Mouse (Mus musculus): ENCODE results near the gene Olfr199. TPM values are rescaled to one million over a fixed set of nuclear protein-coding genes. Genes with fewer than 3 reads are reported as not detected.
"Not testable (repeated sequence)": the region's sequence is repeated elsewhere in the genome, so short reads cannot be mapped to it uniquely, and the experiment has no call there.

Gene Olfr199
- total RNA-seq (2015), result not detected in 2 replicates
- not detected in 2 replicates for total RNA-seq (2017)

- not testable (repeated sequence) for ATAC-seq (ENCODE audit: poor library complexity, severe bottlenecking)
These were observed at the start of gene Olfr199 for GRCm38 (mm10) chr16:59219667-59220066. Olfr199 (minus strand) TSS chr16:59219767.

GRCm38 (mm10) chr16:59269097-59269496 lies 49.5 kb upstream of the Olfr199 start:
- ATAC-seq (ENCODE audit: poor library complexity, severe bottlenecking), result not testable (repeated sequence)

DNA sequence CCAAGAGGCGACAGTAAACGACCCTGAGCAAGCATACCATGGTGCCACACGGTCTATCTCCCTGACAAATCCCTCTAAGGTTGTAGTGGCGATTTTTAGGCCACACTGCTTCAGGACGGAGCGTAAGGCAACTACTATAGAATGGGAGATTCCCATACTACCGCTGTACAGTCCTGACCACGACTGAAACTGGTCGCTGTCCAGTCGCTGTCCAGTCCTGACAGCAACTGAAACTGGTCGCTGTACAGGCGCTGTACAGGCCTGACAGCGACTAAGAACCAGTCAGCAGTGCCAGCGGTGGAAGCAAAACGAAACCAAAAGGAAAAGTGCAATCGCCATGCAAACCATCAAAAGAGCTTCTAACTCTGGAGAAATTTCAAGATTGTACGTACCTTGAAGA lies 30.1 kb upstream of the Olfr199 start:
- no peak for ATAC-seq (ENCODE audit: poor library complexity, severe bottlenecking)

- ATAC-seq (ENCODE audit: poor library complexity, severe bottlenecking), result not testable (repeated sequence)
These were observed 1.7 kb downstream of the Olfr199 start for GRCm38 (mm10) chr16:59217861-59218260.

- not testable (repeated sequence) for ATAC-seq (ENCODE audit: poor library complexity, severe bottlenecking)
These were observed 16.1 kb downstream of the Olfr199 start, which contains the start of gene Olfr198 for GRCm38 (mm10) chr16:59203433-59203832. Olfr198 (minus strand) TSS chr16:59203533.

DNA sequence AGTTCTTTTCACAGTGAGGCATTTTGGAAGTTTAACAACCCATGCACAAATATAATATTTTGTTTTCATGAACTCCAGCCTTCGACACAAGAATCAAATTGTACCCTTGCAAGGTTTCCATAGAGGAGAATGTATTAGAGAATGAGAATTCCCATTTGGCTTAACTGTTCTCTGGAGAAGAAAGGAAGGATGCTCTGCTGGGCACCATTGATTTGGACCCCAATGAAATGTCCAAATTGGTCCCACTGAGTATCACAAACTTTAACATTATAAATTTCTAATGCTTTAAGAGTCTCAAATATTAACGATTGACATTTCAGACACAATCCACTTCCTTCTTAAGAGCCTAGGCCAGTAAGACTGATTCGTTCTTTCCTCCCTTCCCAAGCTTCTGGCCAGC lies 49.2 kb downstream of the Olfr199 start, which contains the start of gene Olfr196:
Gene Olfr196 (minus strand): TSS at position 101 of the 400 bp plus-strand sequence.
- ATAC-seq (ENCODE audit: poor library complexity, severe bottlenecking), result no peak

Other genes starting within 250 kb of the Olfr199 start
- not detected in 2 replicates for gene Olfr183, start 224.4 kb downstream of the Olfr199 start, total RNA-seq (2015)
- gene Olfr183, start 224.4 kb downstream of the Olfr199 start, total RNA-seq (2017), result not detected in 2 replicates
- gene Olfr186, start 189.5 kb downstream of the Olfr199 start, total RNA-seq (2015), result not detected in 2 replicates
- gene Olfr186, start 189.5 kb downstream of the Olfr199 start, total RNA-seq (2017), result not detected in 2 replicates
- gene Olfr187, start 180.0 kb downstream of the Olfr199 start, total RNA-seq (2015), result not detected in 2 replicates
- not detected in 2 replicates for gene Olfr187, start 180.0 kb downstream of the Olfr199 start, total RNA-seq (2017)
- gene Olfr190, start 141.8 kb downstream of the Olfr199 start, total RNA-seq (2015), result not detected in 2 replicates
- gene Olfr190, start 141.8 kb downstream of the Olfr199 start, total RNA-seq (2017), result not detected in 2 replicates
- gene Olfr191, start 129.9 kb downstream of the Olfr199 start, total RNA-seq (2015), result not detected in 2 replicates
- gene Olfr191, start 129.9 kb downstream of the Olfr199 start, total RNA-seq (2017), result not detected in 2 replicates
- not detected in 2 replicates for gene Olfr193, start 107.9 kb downstream of the Olfr199 start, total RNA-seq (2015)
- not detected in 2 replicates for gene Olfr193, start 107.9 kb downstream of the Olfr199 start, total RNA-seq (2017)
- not detected in 2 replicates for gene Olfr194, start 98.7 kb downstream of the Olfr199 start, total RNA-seq (2015)
- gene Olfr194, start 98.7 kb downstream of the Olfr199 start, total RNA-seq (2017), result not detected in 2 replicates
- gene Olfr195, start 72.7 kb downstream of the Olfr199 start, total RNA-seq (2015), result not detected in 2 replicates
- gene Olfr195, start 72.7 kb downstream of the Olfr199 start, total RNA-seq (2017), result not detected in 2 replicates
- not detected in 2 replicates for gene Olfr196, start 49.3 kb downstream of the Olfr199 start, total RNA-seq (2015)
- not detected in 2 replicates for gene Olfr196, start 49.3 kb downstream of the Olfr199 start, total RNA-seq (2017)
- not detected in 2 replicates for gene Olfr198, start 16.2 kb downstream of the Olfr199 start, total RNA-seq (2015)
- not detected in 2 replicates for gene Olfr198, start 16.2 kb downstream of the Olfr199 start, total RNA-seq (2017)
- gene Olfr201, start 52.9 kb upstream of the Olfr199 start, total RNA-seq (2015), result not detected in 2 replicates
- not detected in 2 replicates for gene Olfr201, start 52.9 kb upstream of the Olfr199 start, total RNA-seq (2017)
- not detected in 2 replicates for gene Olfr202, start 67.0 kb upstream of the Olfr199 start, total RNA-seq (2015)
- not detected in 2 replicates for gene Olfr202, start 67.0 kb upstream of the Olfr199 start, total RNA-seq (2017)
- not detected in 2 replicates for gene Olfr203, start 79.1 kb upstream of the Olfr199 start, total RNA-seq (2015)
- gene Olfr203, start 79.1 kb upstream of the Olfr199 start, total RNA-seq (2017), result not detected in 2 replicates
- gene Olfr204, start 98.5 kb upstream of the Olfr199 start, total RNA-seq (2015), result not detected in 2 replicates
- not detected in 2 replicates for gene Olfr204, start 98.5 kb upstream of the Olfr199 start, total RNA-seq (2017)
- not detected in 2 replicates for gene Olfr205, start 111.4 kb upstream of the Olfr199 start, total RNA-seq (2015)
- gene Olfr205, start 111.4 kb upstream of the Olfr199 start, total RNA-seq (2017), result not detected in 2 replicates
- not detected in 2 replicates for gene Olfr206, start 129.5 kb upstream of the Olfr199 start, total RNA-seq (2015)
- gene Olfr206, start 129.5 kb upstream of the Olfr199 start, total RNA-seq (2017), result not detected in 2 replicates
- not detected in 2 replicates for gene Olfr209, start 144.2 kb upstream of the Olfr199 start, total RNA-seq (2015)
- not detected in 2 replicates for gene Olfr209, start 144.2 kb upstream of the Olfr199 start, total RNA-seq (2017)
- gene Gabrr3, start 187.6 kb upstream of the Olfr199 start, total RNA-seq (2015), result not detected in 2 replicates
- not detected in 2 replicates for gene Gabrr3, start 187.6 kb upstream of the Olfr199 start, total RNA-seq (2017)

Data from megakaryocyte, adult 5-6 weeks (primary cell).